Mouse (Mus musculus) bone marrow macrophage, adult 2 months (primary cell): ENCODE data around the gene St7.

Source experiments
- CTCF ChIP-seq: IDR thresholded peaks from 2 replicates; pipeline ENCODE4 v1.5.1; 2012; ENCODE audit warnings: low read depth, mild to moderate bottlenecking, low read length, moderate library complexity
- POLR2A ChIP-seq: IDR thresholded peaks from 2 replicates; pipeline ENCODE4 v1.6.1; 2012; ENCODE audit warnings: mild to moderate bottlenecking, low read depth, low read length, borderline replicate concordance

DNA sequence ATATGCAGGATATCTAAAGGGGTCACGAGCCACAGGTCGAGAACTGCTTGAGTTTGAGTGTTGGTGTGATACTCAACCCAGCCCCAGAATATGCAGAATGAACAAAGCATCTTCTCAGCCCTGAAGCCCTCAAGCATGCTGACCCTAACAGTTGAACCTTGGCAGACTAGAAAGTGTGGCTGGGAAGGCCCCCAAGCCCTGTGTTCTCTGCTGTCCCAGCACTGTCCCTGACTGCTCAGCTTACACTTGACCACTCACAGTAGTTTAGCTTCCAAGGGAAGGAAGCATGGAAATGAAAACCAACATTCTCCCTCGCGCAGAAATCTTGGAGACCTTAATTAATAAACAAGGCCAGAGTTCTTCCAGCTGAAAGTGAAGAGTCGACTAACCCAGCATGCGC lies 219.6 kb downstream of the St7 start:
- TF ChIP-seq POLR2A: no peak
- no peak for TF ChIP-seq CTCF
